9 mouse cellular contexts compared by ENCODE assay signal in genomic region chr6:128992753-128993152, GRCm38 (mm10). TPM values are rescaled to one million over a fixed set of nuclear protein-coding genes. Genes with fewer than 3 reads are reported as not detected.
A peak's percentile ranks its signal among the peaks of the same experiment; 100 is the strongest.
DNase-seq lines count a peak whose midpoint lies in the region; ATAC-seq and TF ChIP-seq lines count a peak whose summit lies in the region.
"Had no signal": no experiment of that assay in that cellular context is flagged by ENCODE, and none has a peak within 500 bp of the region (broad histone marks: within the 10 kb centered on the region; RNA-seq: fewer than 3 reads in every experiment).

No protein-coding gene starts in this region.

- no peak for TF ChIP-seq POLR2A in thymus, adult 2 months (IDR thresholded peaks at IDR 0.05; ENCODE audit: control insufficient read depth, extremely low read depth, insufficient read depth, low read length, poor library complexity)

- no peak overlapping the region for H3K9ac ChIP-seq in forebrain, embryonic 14.5 days (ENCODE audit: low read length)
- H3K9ac ChIP-seq in stomach, postnatal 0 days (ENCODE audit: low read length) = no peak overlapping the region

- H3K4me1 ChIP-seq in thymus, adult 2 months (replicated peaks; ENCODE audit: control insufficient read depth, insufficient read depth, low read length) = peaks cover 5% of the 10 kb centered on the region; the same call in 1 of the 2 replicates
- 0 out of 2 replicates have a peak, but pooled peaks cover 5% of the 10 kb centered on the region for H3K4me1 ChIP-seq in forebrain, embryonic 14.5 days (ENCODE audit: control insufficient read depth, insufficient read depth, low read length)
- peaks cover 48% of the 10 kb centered on the region for H3K4me1 ChIP-seq in megakaryocyte, embryonic 14.5 days
- H3K4me1 ChIP-seq in stomach, postnatal 0 days (replicated peaks; ENCODE audit: control insufficient read depth, insufficient read depth) = no peaks in the 10 kb centered on the region

- peak overlapping the region; percentile 23 for H3K4me2 ChIP-seq in forebrain, embryonic 14.5 days (ENCODE audit: low read length)
- H3K4me2 ChIP-seq in stomach, postnatal 0 days (replicated peaks; ENCODE audit: low read depth) = peak overlapping the region; percentile 12; the same call in 1 of the 2 replicates

- TF ChIP-seq EP300 in stomach, postnatal 0 days (optimal IDR thresholded peaks at IDR 0.05) = no peak

- peak; percentile 55; the same call in 1 of the 2 replicates for ATAC-seq in forebrain, embryonic 14.5 days
- peak; percentile 66 for ATAC-seq in stomach, postnatal 0 days (ENCODE audit: low FRiP score, low TSS enrichment)

- H3K4me3 ChIP-seq in thymus, adult 2 months (ENCODE audit: control insufficient read depth, insufficient read depth, low read length) = no peak overlapping the region
- no peak overlapping the region for H3K4me3 ChIP-seq in forebrain, embryonic 14.5 days (ENCODE audit: low read depth, low read length)
- H3K4me3 ChIP-seq in megakaryocyte, embryonic 14.5 days (replicated peaks) = peak overlapping the region; percentile 82
- no peak overlapping the region for H3K4me3 ChIP-seq in stomach, postnatal 0 days (ENCODE audit: low read depth, low read length)

- WGBS in thymus, adult 2 months = 57% methylated on average over 3 of the region's 3 CpGs
- WGBS in forebrain, embryonic 14.5 days = 8% methylated on average over 3 of the region's 3 CpGs
- WGBS in stomach, postnatal 0 days = 44% methylated on average over 3 of the region's 3 CpGs

- H3K9me3 ChIP-seq in forebrain, embryonic 14.5 days (replicated peaks; ENCODE audit: control insufficient read depth, low read length) = no peaks in the 10 kb centered on the region
- H3K9me3 ChIP-seq in megakaryocyte, embryonic 14.5 days = no peaks in the 10 kb centered on the region
- no peaks in the 10 kb centered on the region for H3K9me3 ChIP-seq in stomach, postnatal 0 days (ENCODE audit: control insufficient read depth, low read length)

- H3K27ac ChIP-seq in thymus, adult 2 months (ENCODE audit: control insufficient read depth, insufficient read depth, low read length) = peak overlapping the region; percentile 59; the same call in 1 of the 2 replicates
- H3K27ac ChIP-seq in forebrain, embryonic 14.5 days (ENCODE audit: low read depth, low read length) = no peak overlapping the region
- H3K27ac ChIP-seq in stomach, postnatal 0 days (replicated peaks) = peak overlapping the region; percentile 64

- DNase-seq in thymus, adult 2 months = no peak
- DNase-seq in thymus, postnatal 4 days = no peak
- DNase-seq in forebrain, embryonic 14.5 days (ENCODE audit: low spot score) = peak; percentile 40
- no peak for DNase-seq in stomach, postnatal 0 days (ENCODE audit: low spot score)
- no peak for DNase-seq in left cerebral cortex, adult 8-10 months (ENCODE audit: low spot score in 2 of 2)
- DNase-seq in gastrocnemius, postnatal 4 days (ENCODE audit: low spot score in 2 of 2) = no peak
- no peak for DNase-seq in yolk sac, embryonic 10.5 days (ENCODE audit: low spot score)
- DNase-seq: adrenal gland, adult 8-10 months had no signal

- H3K36me3 ChIP-seq in thymus, adult 2 months (ENCODE audit: control insufficient read depth, insufficient read depth, low read length) = no peaks in the 10 kb centered on the region
- no peaks in the 10 kb centered on the region for H3K36me3 ChIP-seq in forebrain, embryonic 14.5 days (ENCODE audit: control insufficient read depth, insufficient read depth, low read length)
- no peaks in the 10 kb centered on the region for H3K36me3 ChIP-seq in megakaryocyte, embryonic 14.5 days (replicated peaks; ENCODE audit: low read length)
- H3K36me3 ChIP-seq in stomach, postnatal 0 days (ENCODE audit: control insufficient read depth, insufficient read depth, low read length) = no peaks in the 10 kb centered on the region

- no peaks in the 10 kb centered on the region for H3K27me3 ChIP-seq in thymus, adult 2 months (ENCODE audit: control insufficient read depth, insufficient read depth, low read length)
- H3K27me3 ChIP-seq in forebrain, embryonic 14.5 days (replicated peaks; ENCODE audit: control insufficient read depth, insufficient read depth, low read length) = peaks cover 5% of the 10 kb centered on the region; the same call in 1 of the 2 replicates
- no peaks in the 10 kb centered on the region for H3K27me3 ChIP-seq in megakaryocyte, embryonic 14.5 days (replicated peaks)
- no peaks in the 10 kb centered on the region for H3K27me3 ChIP-seq in stomach, postnatal 0 days (ENCODE audit: control insufficient read depth, insufficient read depth, low read length)

- TF ChIP-seq CTCF in thymus, adult 2 months (IDR thresholded peaks at IDR 0.05; ENCODE audit: borderline replicate concordance, control insufficient read depth, extremely low read depth, insufficient read depth, low read length, poor library complexity) = no peak
- TF ChIP-seq CTCF in stomach, postnatal 0 days (IDR thresholded peaks at IDR 0.05; ENCODE audit: low read depth) = no peak

RNA-seq across cellular contexts. Expression of gene Klrb1f, which starts 52.9 kb away (rescaled TPM):
- 0.64 and 1.0 TPM in 2 replicates for polyA plus RNA-seq in thymus, adult 2 months (2012; rRNA removed)
- 0.15 and 0.26 TPM in 2 replicates for polyA plus RNA-seq in forebrain, embryonic 14.5 days (2014; fragmentation: Nextera tagmentation; extraction: Ambion mirVana)
- not detected in 2 replicates for polyA plus RNA-seq in megakaryocyte, embryonic 14.5 days (2012; ENCODE audit: insufficient read depth, low replicate concordance)
- 0.16 and 0.18 TPM in 2 replicates for polyA plus RNA-seq in stomach, postnatal 0 days (2015; fragmentation: Nextera tagmentation; extraction: Ambion mirVana)
- not detected for total RNA-seq in left cerebral cortex, adult 8-10 months (2022)
- total RNA-seq in gastrocnemius, postnatal 4 days (2021) = not detected

RNA-seq across cellular contexts. Expression of gene Clec2g, which starts 58.6 kb away (rescaled TPM):
- polyA plus RNA-seq in thymus, adult 2 months (2012; rRNA removed) = 0.13 and 0.35 TPM in 2 replicates
- polyA plus RNA-seq in forebrain, embryonic 14.5 days (2014; fragmentation: Nextera tagmentation; extraction: Ambion mirVana) = not detected in 2 replicates
- not detected in 2 replicates for polyA plus RNA-seq in megakaryocyte, embryonic 14.5 days (2012; ENCODE audit: insufficient read depth, low replicate concordance)
- polyA plus RNA-seq in stomach, postnatal 0 days (2015; fragmentation: Nextera tagmentation; extraction: Ambion mirVana) = 3.6 and 3.8 TPM in 2 replicates
- 1 to 10 TPM in 1 of 4 experiments, under 1 TPM in 2, not detected in 1; 0.53 to 1.2 (median 0.60) TPM for total RNA-seq in left cerebral cortex, adult 8-10 months (2022)
- total RNA-seq in gastrocnemius, postnatal 4 days (2021) = 1 to 10 TPM; 1.8 to 4.1 TPM
